Mouse (Mus musculus) brain, adult 2 months (tissue): Measurements from ENCODE around the gene Hist1h2af.
"Not testable (repeated sequence)": the region's sequence is repeated elsewhere in the genome, so short reads cannot be mapped to it uniquely, and the experiment has no call there.

Experiments used
- DNase-seq: peaks from one replicate; pipeline ENCODE4 v3.0.0; 2011; ENCODE audit warnings: low read depth, low spot score

Gene Hist1h2af

GRCm38 (mm10) chr13:23555839-23556416, 22.2 kb downstream of the Hist1h2af start:
- peak; percentile 97 for DNase-seq

- no peak for DNase-seq
Observed at GRCm38 (mm10) chr13:23556906-23557305, 23.2 kb downstream of the Hist1h2af start.

- DNase-seq: not testable (repeated sequence)
Observed at GRCm38 (mm10) chr13:23560699-23561098, 27.0 kb downstream of the Hist1h2af start.

- DNase-seq: not testable (repeated sequence)
Observed at GRCm38 (mm10) chr13:23561531-23561882, 27.8 kb downstream of the Hist1h2af start.

- peak; percentile 99 for DNase-seq
Observed at GRCm38 (mm10) chr13:23561883-23562659, 28.4 kb downstream of the Hist1h2af start, which contains the start of gene Hist1h3e. Gene Hist1h3e (minus strand): TSS chr13:23562369.

GRCm38 (mm10) chr13:23562699-23563462, 29.2 kb downstream of the Hist1h2af start:
- peak; percentile 89 for DNase-seq

- DNase-seq: no peak
Observed at GRCm38 (mm10) chr13:23564482-23564881, 30.8 kb downstream of the Hist1h2af start.

GRCm38 (mm10) chr13:23570261-23571021, 36.7 kb downstream of the Hist1h2af start:
- DNase-seq: not testable (repeated sequence)

- peak; percentile 98 for DNase-seq
Observed at GRCm38 (mm10) chr13:23571022-23571503, 37.4 kb downstream of the Hist1h2af start, which contains the start of the genes Hist1h2ae and Hist1h2bg. Gene Hist1h2ae (minus strand): TSS chr13:23571220. Gene Hist1h2bg (plus strand): TSS chr13:23571396.

- not testable (repeated sequence) for DNase-seq
Observed at GRCm38 (mm10) chr13:23571504-23572217, 38.0 kb downstream of the Hist1h2af start.

- DNase-seq: no peak
Observed at GRCm38 (mm10) chr13:23572218-23573033, 38.7 kb downstream of the Hist1h2af start.

GRCm38 (mm10) chr13:23573034-23573897, 39.6 kb downstream of the Hist1h2af start:
- not testable (repeated sequence) for DNase-seq

- peak; percentile 99 for DNase-seq
Observed at GRCm38 (mm10) chr13:23573898-23574524, 40.3 kb downstream of the Hist1h2af start, which contains the start of the genes Hist1h2bf and Hist1h2ad. Gene Hist1h2bf (minus strand): TSS chr13:23574196. Gene Hist1h2ad (plus strand): TSS chr13:23574381.

GRCm38 (mm10) chr13:23574546-23575170, 41.0 kb downstream of the Hist1h2af start:
- DNase-seq: not testable (repeated sequence)

- DNase-seq: peak; percentile 91
Observed at GRCm38 (mm10) chr13:23575271-23575851, 41.7 kb downstream of the Hist1h2af start, which contains the start of gene Hist1h3d. Gene Hist1h3d (plus strand): TSS chr13:23575763.

- not testable (repeated sequence) for DNase-seq
Observed at GRCm38 (mm10) chr13:23575864-23576313, 42.2 kb downstream of the Hist1h2af start.

- DNase-seq: no peak
Observed at GRCm38 (mm10) chr13:23576351-23576881, 42.7 kb downstream of the Hist1h2af start.
